Mouse (Mus musculus) small intestine, adult 2 months (tissue): ENCODE measurements at regions not wholly inside any gene's neighbourhood (a gene's known extent, or its start where the extent isn't known, plus 50 kb on each side); places are given as distances from the start of the nearest gene placed in this dataset.

Experiments
- H3K27ac ChIP-seq: fragments of 200-500 bp; 2 replicates; pipeline ENCODE4 v1.5.1; 2012; ENCODE audit warnings: low read depth, low read length, control low read depth, inconsistent platforms; ENCODE audit not compliant: insufficient read depth
- H3K27me3 ChIP-seq: fragments of 200-500 bp; 2 replicates; pipeline ENCODE4 v1.6.1; 2012; ENCODE audit warnings: mild to moderate bottlenecking, moderate library complexity, low read length, inconsistent platforms; ENCODE audit not compliant: control insufficient read depth, insufficient read depth
- H3K36me3 ChIP-seq: fragments of 200-500 bp; 2 replicates; pipeline ENCODE4 v1.6.1; 2012; ENCODE audit warnings: mild to moderate bottlenecking, low read length, control low read depth, inconsistent platforms; ENCODE audit not compliant: control insufficient read depth, insufficient read depth
- H3K4me1 ChIP-seq: fragments of 200-500 bp; 2 replicates; pipeline ENCODE4 v1.6.1; 2012; ENCODE audit warnings: low read length, inconsistent platforms, mixed read lengths; ENCODE audit not compliant: control insufficient read depth, insufficient read depth, insufficient read length
- H3K4me3 ChIP-seq: fragments of 200-500 bp; 2 replicates; pipeline ENCODE4 v1.5.1; 2012; ENCODE audit warnings: low read depth, mild to moderate bottlenecking, control low read depth, inconsistent platforms, low read length, moderate library complexity
- CTCF ChIP-seq: fragments of 200-500 bp; IDR thresholded peaks from 2 replicates; pipeline ENCODE4 v1.5.1; 2012; ENCODE audit warnings: low read depth, mild to moderate bottlenecking, control low read depth, inconsistent platforms, low read length, moderate library complexity, mixed read lengths; ENCODE audit not compliant: insufficient replicate concordance, insufficient read length; ENCODE audit errors: extremely low read depth
- POLR2A ChIP-seq: fragments of 200-500 bp; IDR thresholded peaks from 2 replicates; pipeline ENCODE4 v1.6.1; 2012; ENCODE audit warnings: low read depth, mild to moderate bottlenecking, control low read depth, inconsistent platforms, low read length, moderate library complexity
- WGBS: fragments of 180-500 bp; shearing (Covaris S2); methylation state at CpG from one replicate; pipeline ENCODE4 v1.1.7; 2018; 5-methylcytosine and 5-hydroxymethylcytosine counted together

GRCm38 (mm10) chr9:61489983-61490382 lies 117.8 kb downstream of the Tle3 start:
- H3K4me1 ChIP-seq: no peaks in the 10 kb centered on the region
- TF ChIP-seq POLR2A: no peak
- no peak for TF ChIP-seq CTCF
- H3K27me3 ChIP-seq: 0 out of 2 replicates have a peak, but pooled peaks cover 5% of the 10 kb centered on the region
- H3K4me3 ChIP-seq: no peak overlapping the region
- no peaks in the 10 kb centered on the region for H3K36me3 ChIP-seq
- 42% methylated on average over 6 of the region's 6 CpGs for WGBS
- H3K27ac ChIP-seq: no peak overlapping the region

GRCm38 (mm10) chr9:61489147-61489546 lies 117.0 kb downstream of the Tle3 start:
- no peaks in the 10 kb centered on the region for H3K36me3 ChIP-seq
- TF ChIP-seq POLR2A (no peak), CTCF (no peak)
- H3K4me1 ChIP-seq: no peaks in the 10 kb centered on the region
- H3K27me3 ChIP-seq: 0 out of 2 replicates have a peak, but pooled peaks cover 5% of the 10 kb centered on the region
- H3K4me3 ChIP-seq: no peak overlapping the region
- H3K27ac ChIP-seq: no peak overlapping the region
- WGBS: 60% methylated on average over 9 of the region's 9 CpGs

GRCm38 (mm10) chr9:61487824-61488223 lies 115.7 kb downstream of the Tle3 start:
- WGBS: 87% methylated on average over 12 of the region's 12 CpGs
- TF ChIP-seq POLR2A (no peak), CTCF (no peak)

GRCm38 (mm10) chr9:61487146-61487545 lies 115.0 kb downstream of the Tle3 start:
- Histone ChIP-seq H3K27ac (no peak overlapping the region), H3K4me3 (no peak overlapping the region), H3K27me3 (0 out of 2 replicates have a peak, but pooled peaks cover 5% of the 10 kb centered on the region), H3K36me3 (no peaks in the 10 kb centered on the region), H3K4me1 (no peaks in the 10 kb centered on the region)
- TF ChIP-seq POLR2A (no peak), CTCF (no peak)
- WGBS: 42% methylated on average over 7 of the region's 7 CpGs

More at GRCm38 (mm10) chr9:61487824-61488223, 115.7 kb downstream of the Tle3 start:
- Histone ChIP-seq H3K27ac (no peak overlapping the region), H3K27me3 (0 out of 2 replicates have a peak, but pooled peaks cover 5% of the 10 kb centered on the region), H3K4me1 (no peaks in the 10 kb centered on the region), H3K36me3 (no peaks in the 10 kb centered on the region), H3K4me3 (no peak overlapping the region)

GRCm38 (mm10) chr9:61484391-61484790 lies 112.2 kb downstream of the Tle3 start:
- H3K36me3 ChIP-seq: no peaks in the 10 kb centered on the region
- no peak overlapping the region for H3K27ac ChIP-seq
- 28% methylated on average over 3 of the region's 3 CpGs for WGBS
- no peak overlapping the region for H3K4me3 ChIP-seq
- 0 out of 2 replicates have a peak, but pooled peaks cover 5% of the 10 kb centered on the region for H3K27me3 ChIP-seq
- no peak for TF ChIP-seq CTCF
- H3K4me1 ChIP-seq: no peaks in the 10 kb centered on the region

- WGBS: 54% methylated on average over 6 of the region's 6 CpGs
- Histone ChIP-seq H3K4me3 (no peak overlapping the region), H3K4me1 (no peaks in the 10 kb centered on the region), H3K27ac (no peak overlapping the region), H3K36me3 (no peaks in the 10 kb centered on the region), H3K27me3 (no peaks in the 10 kb centered on the region)
- TF ChIP-seq CTCF: no peak
- no peak for TF ChIP-seq POLR2A
Measured at GRCm38 (mm10) chr9:61479626-61480025, 107.5 kb downstream of the Tle3 start.

GRCm38 (mm10) chr9:61478862-61479261 lies 106.7 kb downstream of the Tle3 start:
- Histone ChIP-seq H3K4me3 (no peak overlapping the region), H3K36me3 (no peaks in the 10 kb centered on the region), H3K27ac (no peak overlapping the region), H3K27me3 (no peaks in the 10 kb centered on the region), H3K4me1 (no peaks in the 10 kb centered on the region)
- TF ChIP-seq POLR2A (no peak), CTCF (no peak)
- WGBS: 21% methylated on average over 9 of the region's 9 CpGs
